Mouse (Mus musculus) kidney, adult 8-10 months (tissue): ENCODE results near the gene Ccdc60.
"Not testable (repeated sequence)": the region's sequence is repeated elsewhere in the genome, so short reads cannot be mapped to it uniquely, and the experiment has no call there.

Experiments used
- DNase-seq, 2 experiments: peaks; one replicate each; pipeline ENCODE4 v3.0.0; 2022

The Ccdc60 gene

GRCm38 (mm10) chr5:116189818-116190217 lies 99.0 kb downstream of the Ccdc60 start:
- DNase-seq, result no peak

DNA sequence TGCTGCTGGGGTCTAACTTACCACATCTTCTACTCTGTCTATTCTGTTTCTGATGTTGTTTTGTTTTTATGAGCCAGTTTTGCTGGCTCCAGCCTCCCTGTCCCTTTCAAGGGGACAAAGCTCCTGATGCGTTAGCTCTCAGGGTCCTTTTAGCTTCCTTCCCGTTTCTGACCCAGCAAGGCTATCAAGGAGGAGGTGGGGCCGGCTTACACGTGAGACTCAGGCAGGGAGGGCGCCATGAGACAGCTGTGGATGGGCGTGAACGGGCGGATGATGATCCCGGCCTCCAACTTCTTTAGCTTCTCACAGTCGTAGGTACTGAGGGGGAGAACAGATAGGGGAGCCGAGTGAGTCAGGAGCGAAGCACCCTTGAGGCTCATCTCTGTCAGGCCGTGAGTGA lies 108.2 kb downstream of the Ccdc60 start:
- no peak for DNase-seq

- DNase-seq, result no peak
Observed at GRCm38 (mm10) chr5:116171721-116172120, 117.1 kb downstream of the Ccdc60 start.

DNA sequence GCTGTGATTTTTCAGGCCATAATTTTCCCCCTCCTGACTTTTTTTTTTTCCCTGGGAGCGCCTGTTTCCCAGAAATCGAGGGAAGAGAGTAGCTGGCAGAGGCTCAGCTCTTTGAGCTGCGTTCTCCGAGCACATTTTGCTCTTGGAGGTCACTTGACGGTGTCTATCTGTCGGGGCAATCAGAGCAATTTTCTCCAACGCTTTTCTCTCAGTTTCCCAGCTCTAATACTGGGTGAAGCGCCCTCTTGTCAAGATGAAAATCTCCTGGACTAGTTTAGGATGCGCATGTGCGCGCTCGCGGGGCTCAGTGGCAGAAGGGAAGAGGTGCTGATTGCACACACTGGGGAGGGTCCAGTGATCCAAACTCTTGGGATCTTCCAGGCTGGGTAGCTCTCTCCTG lies 121.8 kb downstream of the Ccdc60 start:
- no peak for DNase-seq

DNA sequence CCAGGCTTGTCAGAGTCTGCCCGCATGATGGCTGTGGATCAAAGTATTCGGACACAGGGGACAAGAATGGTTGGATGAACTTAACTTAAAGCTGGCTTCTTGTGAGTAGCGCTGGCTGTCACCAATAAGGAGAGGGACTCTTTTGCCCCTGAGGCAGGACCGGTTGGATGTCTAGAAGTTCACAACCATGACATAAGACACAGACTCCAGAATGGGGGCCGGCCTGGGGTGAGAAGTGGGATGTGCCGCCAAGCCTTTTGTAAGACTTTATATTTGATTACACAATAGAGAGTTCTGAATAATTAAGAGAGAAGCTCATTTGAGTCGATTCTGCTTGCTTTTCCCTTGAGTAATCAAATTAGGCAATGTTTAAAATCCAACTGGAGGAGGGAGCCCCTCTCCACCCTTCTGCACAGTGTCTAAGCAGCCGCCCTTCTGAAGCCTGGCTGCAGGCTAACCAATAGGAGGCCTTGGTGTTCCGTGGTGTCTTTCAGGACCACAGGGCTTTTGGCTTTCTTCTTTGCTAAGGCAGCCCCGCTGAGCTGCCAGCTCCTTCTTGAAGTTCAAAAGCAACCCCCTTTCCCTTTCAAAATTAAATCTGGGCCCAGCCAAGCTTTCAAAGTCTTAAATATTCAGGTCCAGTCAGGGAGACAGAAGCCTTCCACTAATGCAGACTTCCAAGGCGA lies 123.4 kb downstream of the Ccdc60 start:
- no peak for DNase-seq

DNA sequence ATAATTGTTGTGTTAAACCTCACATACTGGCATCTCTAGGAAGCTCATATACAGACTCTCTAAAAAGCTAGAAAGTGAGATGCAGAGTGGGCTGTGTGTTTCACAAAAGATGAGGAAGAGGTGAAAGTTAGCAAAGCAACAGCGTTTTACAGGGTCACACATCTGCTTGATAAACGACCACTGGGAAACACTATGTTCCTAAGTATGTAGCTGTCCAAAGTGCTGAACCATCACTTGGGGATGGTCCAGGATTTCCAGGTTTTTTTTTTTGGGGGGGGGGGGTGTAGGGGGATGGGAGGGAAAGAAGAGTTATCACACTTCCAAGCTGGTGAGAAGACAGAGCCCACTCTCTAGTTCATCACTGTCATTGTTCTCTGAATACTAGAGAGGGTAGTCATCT lies 134.0 kb downstream of the Ccdc60 start:
- DNase-seq, result no peak

DNA sequence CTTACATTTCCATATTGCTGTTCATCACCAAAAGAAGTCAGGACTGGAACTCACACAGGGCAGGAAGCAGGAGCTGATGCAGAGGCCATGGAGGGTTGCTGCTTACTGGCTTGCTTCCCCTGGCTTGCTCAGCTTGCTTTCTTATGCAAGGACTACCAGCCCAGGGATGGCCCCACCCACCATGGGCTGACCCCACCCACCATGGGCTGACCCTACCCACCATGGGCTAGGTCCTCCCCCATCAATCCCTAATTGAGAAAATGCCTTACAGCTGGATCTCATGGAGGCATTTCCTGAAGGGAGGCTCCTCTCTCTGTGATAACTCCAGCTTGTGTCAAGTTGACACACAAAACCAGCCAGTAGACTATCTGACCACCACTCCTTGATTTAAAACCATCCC lies 142.3 kb downstream of the Ccdc60 start:
- DNase-seq, result not testable (repeated sequence)

- no peak for DNase-seq
Observed at GRCm38 (mm10) chr5:116144711-116145110, 144.1 kb downstream of the Ccdc60 start.

- DNase-seq, result no peak
Observed at GRCm38 (mm10) chr5:116140682-116141081, 148.1 kb downstream of the Ccdc60 start.

- DNase-seq, result peak; percentile 30 to 77
Observed at GRCm38 (mm10) chr5:116123344-116123743, 165.4 kb downstream of the Ccdc60 start.

DNA sequence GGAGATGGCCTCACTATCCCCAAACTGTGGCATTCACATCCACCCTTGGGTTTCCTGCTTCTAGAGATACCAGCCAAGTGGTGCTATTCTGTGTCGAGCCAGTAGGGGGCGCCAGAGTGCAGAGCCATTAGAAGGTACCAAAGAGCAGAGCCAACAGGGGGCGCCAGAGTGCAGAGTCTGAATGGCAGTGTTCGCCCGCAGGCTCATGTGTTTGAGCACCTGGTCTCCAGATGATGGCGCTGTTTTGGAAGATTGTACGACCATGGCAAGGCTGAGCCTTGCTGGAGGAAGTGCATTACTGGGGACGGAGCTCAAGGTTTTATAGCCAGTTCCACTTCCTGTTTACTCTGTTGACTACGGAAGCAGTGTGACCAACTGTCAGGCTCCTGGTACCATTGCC lies 172.2 kb downstream of the Ccdc60 start:
- peak in 1 of 2 experiments; percentile 27 for DNase-seq

GRCm38 (mm10) chr5:116116110-116116509 lies 172.7 kb downstream of the Ccdc60 start:
- DNase-seq, result no peak

DNA sequence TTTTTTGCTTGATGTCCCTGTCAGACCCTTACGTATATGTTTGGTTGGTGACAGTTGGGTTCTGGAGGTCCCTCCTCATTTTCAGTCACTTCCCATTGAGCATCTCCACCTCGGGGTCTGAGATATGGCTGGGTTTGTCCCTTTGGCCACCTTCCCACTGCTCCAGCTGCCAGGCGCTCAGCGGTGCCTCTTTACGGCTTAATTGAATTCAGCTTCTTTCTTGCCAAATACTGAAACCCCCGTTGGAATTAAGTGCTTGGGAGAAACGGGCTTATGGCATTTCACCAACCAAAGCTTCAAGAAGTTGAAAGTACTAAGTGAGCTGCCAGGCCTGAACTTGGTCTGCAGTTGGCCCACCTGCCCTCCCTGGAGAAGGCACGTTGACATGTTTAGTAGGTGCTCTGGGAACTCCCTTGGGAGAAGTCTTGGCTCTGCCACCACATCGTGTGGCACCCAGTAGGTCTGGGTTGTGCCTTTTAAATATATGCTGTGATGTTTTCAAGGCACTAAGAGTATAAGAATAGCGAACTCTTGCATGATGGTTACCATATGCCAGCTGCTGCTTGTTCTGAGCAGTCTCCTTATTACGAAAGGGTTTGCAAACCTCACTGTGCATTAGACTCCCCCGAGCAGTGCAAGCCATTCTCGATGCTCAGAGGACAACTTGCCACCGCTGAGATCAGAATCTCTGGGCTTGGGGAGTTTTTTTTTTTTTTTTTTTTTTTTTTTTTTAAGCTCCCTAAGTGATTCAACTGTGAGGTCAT lies 173.5 kb downstream of the Ccdc60 start:
- no peak for DNase-seq

GRCm38 (mm10) chr5:116108651-116109050 lies 180.1 kb downstream of the Ccdc60 start:
- no peak for DNase-seq

- no peak for DNase-seq
Observed at GRCm38 (mm10) chr5:116084231-116084630, 204.6 kb downstream of the Ccdc60 start.

- no peak for DNase-seq
Observed at GRCm38 (mm10) chr5:116083081-116083480, 205.7 kb downstream of the Ccdc60 start, which contains the start of gene Tmem233. Tmem233 (minus strand) TSS chr5:116083244.

GRCm38 (mm10) chr5:116082241-116082900 lies 206.4 kb downstream of the Ccdc60 start:
- DNase-seq, result no peak

- no peak for DNase-seq
Observed at GRCm38 (mm10) chr5:116081616-116082015, 207.2 kb downstream of the Ccdc60 start.

- no peak for DNase-seq
Observed at GRCm38 (mm10) chr5:116080736-116081135, 208.0 kb downstream of the Ccdc60 start.
